Mouse (Mus musculus): ENCODE measurements around the gene Gpc5.

Gpc5 gene

DNA sequence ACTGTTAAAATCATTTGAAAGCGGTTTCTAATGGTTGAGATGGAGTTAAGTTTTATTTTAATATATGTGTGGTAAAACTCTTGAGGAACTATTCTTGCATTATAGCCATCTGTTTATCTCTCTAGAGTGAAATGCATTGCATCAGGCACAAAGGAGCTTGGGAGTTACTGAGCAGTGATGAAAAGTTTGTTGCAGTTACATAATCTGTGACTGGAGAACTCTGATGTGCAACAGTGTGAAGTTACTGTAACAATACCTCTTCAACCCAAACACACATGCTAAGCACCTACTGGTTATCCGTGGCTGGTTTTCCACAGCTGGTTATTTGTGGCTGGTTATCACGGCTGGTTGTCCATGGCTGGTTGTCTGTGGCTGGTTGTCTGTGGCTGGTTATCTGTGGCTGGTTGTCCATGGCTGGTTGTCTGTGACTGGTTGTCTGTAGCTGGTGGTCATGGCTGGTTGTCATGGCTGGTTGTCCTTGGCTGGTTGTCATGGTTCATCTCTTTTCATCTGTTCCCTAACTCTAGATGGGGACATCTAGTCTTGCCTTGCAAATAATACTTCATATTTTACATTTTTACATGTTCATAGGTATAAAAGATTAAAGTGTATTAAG lies 273.4 kb downstream of the Gpc5 start:
- no peak for DNase-seq (ENCODE audit: low read depth, low spot score)

DNA sequence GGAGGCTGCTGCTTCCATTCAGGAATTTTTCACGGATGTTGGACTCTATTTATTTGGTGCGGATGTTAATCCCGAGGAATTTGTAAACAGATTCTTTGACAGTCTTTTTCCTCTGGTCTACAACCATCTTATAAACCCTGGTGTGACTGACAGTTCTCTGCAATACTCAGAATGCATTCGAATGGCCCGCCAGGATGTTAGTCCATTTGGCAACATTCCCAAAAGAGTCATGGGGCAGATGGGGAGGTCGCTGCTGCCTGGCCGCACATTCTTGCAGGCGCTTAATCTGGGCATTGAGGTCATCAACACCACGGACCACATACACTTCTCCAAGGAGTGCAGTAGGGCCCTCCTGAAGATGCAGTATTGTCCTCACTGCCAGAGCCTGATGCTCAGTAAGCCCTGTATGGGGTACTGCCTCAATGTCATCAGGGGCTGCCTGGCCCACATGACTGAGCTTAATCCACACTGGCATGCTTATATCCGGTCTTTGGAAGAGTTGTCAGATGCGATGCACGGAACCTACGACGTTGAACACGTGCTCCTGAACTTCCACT lies 277.7 kb downstream of the Gpc5 start:
- DNase-seq (ENCODE audit: low read depth, low spot score), result no peak

DNA sequence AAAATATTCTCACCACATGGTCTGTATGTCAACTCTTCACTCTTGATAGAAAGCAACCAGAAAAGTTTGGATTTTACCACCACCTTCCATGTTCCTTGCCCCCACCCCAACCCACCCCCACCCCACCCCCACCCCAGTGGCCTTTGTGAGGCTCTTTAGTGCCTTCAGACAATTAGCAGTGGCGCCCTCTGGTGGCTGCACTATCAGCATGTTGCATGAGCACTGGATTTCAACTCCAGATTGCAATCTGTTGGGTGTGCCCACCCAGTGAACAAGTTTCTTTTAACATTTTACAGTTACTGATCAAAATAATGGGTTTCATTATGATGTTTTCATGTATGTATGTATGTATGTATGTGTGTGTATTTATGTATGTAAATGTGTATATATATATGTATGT lies 279.1 kb downstream of the Gpc5 start:
- no peak for DNase-seq (ENCODE audit: low read depth, low spot score)

DNA sequence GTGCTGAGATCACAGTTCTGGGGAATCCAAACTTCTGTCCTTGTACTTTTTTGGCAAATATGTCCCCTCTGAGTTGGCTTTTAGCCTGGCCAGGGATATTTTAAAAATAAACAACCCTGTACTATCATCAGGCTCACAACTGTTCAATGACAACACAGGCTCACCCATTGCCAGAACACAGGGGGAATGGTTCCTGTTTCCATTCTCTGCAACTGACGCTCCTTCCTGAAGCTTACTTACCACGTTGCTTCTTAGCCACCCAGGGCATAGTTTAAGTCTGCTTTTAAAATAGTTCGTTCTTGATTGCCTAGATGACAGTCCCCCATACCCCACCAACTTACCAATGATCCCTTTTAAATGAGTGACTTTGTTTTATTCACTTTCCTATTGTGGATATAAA lies 299.8 kb downstream of the Gpc5 start:
- DNase-seq (ENCODE audit: low read depth, low spot score), result no peak

DNA sequence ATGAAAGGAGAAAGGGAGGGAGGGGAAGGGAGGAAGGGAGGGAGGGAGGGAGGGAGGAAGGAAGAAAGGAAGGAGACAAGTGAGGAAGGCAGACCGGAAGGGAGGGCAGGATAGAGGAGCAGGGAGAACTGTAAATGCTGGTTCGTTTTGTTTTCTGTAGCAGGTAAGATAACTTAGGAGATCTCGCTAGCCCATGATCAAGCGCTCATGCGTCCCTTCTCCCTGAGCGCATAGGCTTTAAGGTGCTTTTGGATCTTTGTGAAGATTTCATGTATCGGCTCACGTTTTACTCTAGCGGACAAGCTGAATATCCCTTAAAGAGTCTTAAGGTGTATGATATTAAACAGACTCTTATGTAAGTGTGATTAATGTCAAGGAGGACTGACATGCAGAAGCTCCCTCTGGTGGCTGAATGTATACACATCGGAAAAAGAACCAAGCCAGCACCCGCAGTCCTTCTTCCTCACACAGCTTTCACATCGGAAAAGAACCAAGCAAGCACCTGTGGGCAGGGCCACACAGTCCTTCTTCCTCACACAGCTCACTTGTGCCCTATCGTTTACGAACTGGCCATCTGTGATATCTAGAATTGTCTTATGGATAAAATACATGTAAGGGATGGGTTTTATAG lies 301.0 kb downstream of the Gpc5 start:
- DNase-seq (ENCODE audit: low read depth, low spot score), result peak; percentile 25

DNA sequence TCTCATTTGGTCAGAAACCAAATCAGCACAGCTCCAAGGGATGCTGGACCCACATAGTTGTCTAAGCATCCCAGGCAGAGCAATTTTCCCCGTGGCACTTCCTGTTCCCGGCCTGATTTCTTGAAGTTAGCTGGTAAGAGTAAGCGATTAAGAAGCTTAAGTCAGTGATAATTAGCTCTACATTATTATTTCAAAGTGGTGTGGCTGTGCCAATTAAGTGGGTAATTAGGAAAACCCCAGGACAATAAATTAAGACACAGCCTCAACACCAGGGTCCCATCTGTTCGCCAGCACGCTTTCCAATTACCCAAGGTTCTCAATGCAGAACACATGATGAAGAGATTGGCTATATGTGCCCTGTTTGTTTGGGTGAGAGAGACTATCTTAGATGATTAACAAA lies 314.6 kb downstream of the Gpc5 start:
- no peak for DNase-seq (ENCODE audit: low read depth, low spot score)

DNA sequence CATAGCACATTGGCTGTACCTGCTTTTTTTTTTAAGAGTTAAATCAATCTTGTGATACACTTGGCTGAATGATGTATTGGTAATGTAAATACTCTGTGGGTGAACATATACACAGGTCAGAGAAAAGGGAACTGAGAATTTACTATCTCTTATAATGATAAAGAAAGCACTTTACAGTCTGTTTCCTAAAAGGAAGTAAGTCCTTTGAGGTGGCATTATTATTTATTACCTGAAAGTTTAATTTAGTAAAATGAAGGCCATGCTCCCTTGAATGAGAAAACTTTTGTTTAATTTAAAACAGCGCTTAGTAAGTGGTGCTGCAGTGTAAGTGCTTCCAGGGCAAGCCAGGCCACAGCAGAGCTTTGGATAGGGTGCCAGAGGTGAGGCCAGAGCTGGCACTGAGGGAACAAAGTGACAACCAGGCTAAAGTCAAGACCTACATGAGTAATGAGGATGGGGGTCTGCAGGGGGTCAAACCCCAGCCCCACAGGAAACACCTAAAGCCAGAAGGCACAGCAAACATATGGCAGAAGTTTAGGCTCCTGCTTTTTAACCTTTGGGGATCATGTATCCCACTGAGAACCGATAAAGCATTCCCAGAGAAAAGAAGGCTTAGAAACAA lies 315.4 kb downstream of the Gpc5 start:
- no peak for DNase-seq (ENCODE audit: low read depth, low spot score)

DNA sequence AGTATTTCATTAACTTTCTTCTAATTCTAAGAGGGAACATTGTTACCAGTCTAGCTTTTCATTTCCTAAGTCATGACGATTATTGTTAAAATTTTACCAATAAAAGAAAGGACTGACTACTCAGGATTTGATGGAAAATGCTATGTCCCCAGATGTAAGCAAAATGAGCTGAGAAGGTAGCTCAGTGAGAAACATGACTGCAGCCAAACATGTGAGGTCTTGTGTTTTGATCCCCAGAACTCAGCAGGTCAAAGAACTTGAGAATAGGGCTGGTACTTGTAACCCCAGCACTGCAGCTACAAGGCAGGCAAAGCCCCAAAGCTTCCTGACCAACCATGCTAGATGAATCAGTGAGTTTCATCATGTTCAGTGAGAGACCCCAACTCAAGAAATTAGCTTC lies 318.9 kb downstream of the Gpc5 start:
- DNase-seq (ENCODE audit: low read depth, low spot score), result no peak

DNA sequence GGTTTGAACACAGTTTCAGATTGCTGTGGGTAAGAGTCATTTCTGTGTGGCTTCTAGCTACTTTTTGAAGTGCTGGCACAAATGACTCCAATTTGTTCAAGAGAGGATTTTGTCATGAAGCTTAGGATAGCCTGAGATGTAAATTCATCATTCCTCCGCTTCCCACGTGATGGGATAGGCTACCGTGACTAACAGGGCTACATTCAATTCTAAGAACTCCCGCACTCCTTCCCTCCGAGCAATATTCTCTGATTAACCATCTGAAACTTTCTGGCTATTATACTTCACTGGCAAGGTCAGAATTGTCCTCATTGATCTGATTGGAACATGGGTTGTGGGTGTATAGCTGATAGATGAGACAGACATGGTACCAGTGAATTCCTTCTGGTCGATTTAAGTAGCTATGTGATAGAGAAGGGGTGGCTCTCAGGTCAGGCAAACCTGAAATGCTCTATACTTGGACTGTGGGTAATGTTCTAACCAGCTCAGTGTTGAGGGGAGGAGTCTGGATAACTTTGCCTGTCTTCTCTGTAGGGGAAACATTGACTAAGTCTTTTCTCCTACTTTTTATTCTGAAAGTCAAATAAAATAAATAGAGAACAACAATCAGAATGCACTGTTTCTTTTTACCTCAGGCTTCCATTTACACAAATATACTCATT lies 319.6 kb downstream of the Gpc5 start:
- DNase-seq (ENCODE audit: low read depth, low spot score), result no peak

DNA sequence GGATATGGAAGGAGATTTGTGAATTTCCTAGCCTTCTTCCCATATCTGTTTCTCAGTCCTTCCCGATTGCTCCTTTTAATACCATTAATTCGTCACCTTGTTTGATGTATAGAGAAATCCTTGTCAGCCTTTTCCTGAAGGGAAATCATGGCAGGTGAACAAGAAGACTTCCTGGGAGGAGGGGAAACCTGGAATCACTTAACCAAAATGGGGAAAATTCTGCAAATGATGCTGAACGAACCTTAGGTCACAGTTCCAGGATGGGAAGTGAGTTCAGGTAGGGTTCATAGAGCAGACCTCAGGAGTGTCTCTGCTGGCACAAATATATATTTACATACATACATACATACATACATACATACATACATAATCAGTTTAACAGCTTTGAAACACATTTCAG lies 320.8 kb downstream of the Gpc5 start:
- no peak for DNase-seq (ENCODE audit: low read depth, low spot score)

DNA sequence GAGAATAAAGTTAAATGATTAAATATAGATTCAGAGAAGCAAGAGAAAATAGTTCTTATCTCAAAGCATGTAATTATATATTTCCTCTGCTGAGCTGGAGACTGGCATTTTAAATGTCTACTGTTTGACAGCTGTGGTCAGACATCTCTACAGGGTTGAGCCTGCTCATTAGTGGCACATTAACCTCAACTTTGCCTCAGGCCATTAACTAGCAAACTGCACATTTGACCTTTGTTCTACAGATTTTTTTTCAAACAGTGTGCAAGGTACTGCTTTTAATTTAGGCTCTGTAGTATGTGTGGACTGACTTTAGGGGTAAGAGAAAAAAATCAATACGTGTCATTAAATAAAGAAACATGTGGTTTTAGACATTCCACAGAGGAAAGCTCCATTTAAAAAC lies 321.4 kb downstream of the Gpc5 start:
- no peak for DNase-seq (ENCODE audit: low read depth, low spot score)

DNA sequence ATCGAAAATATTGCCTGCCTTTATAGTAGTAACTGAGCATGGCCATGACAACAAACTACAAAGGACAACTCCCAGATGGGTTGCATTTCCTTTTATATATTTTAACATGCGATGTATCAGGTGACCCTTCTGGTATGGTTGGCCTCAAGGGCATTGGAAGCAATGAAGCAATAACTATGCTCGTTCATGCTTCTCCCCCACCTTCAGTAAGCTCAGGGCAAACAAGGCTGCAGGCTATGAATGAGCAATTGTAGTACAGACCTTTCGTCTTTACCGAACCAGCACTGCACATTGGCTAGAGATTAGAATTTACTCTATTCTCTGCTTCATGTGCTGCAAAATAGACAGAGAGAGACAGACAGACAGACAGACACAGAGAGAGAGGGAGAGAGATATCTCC lies 322.5 kb downstream of the Gpc5 start:
- DNase-seq (ENCODE audit: low read depth, low spot score), result no peak

DNA sequence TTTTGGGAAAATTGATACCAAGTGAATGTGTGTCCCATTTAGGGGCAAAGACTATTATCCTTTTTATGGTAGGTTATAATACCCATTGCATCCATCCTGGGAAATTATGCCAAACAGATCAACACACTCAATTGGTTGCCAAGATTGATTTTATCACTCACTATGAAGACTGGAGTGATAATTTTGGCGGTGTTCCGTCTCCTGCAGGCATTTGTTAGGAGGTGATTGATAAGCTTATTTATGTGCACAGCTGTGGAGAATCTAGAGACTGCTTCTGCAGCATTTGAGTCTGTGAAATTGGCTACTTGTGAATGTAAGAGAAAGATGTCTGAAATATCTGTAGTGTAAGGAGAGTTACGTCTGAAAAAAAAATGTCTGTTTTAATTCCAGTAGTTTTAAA lies 340.0 kb downstream of the Gpc5 start:
- DNase-seq (ENCODE audit: low read depth, low spot score), result no peak

DNA sequence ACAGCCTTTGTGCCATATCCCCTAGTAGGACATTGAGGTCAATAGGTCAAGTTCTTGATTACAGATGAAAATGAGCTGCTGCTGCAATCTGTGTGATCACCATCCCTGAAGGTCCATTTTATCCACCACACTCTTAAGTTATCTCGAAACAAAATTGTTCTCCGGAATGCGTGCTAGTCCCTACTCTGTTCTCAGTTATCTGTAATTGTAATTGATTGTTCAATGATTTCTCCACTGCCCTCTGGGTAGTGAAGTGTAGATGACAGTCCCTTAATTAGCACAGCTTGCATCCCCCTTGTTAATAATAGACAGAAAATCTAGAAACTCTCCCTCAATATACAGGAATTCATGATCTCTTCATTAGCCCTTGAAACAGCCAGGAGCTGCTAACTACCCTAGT lies 340.4 kb downstream of the Gpc5 start:
- no peak for DNase-seq (ENCODE audit: low read depth, low spot score)

DNA sequence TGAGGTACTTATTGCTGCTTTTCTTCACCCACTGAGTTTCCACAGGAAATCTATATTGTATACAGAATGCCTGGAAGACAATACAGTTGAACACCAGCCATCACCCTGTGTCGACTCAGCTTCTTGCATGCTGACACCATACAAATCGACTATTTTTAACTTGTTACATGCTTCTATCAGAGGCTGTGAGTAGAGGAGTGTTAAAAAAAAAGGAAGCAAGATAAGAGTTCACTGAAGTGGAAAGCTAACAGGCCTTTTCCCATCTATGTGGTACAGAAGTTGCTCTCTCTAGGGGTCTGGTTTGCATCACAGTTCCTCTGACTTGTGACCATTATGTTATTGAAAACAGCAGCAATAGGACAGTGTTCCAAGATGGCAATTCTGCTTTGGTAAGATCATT lies 344.6 kb downstream of the Gpc5 start:
- DNase-seq (ENCODE audit: low read depth, low spot score), result no peak

DNA sequence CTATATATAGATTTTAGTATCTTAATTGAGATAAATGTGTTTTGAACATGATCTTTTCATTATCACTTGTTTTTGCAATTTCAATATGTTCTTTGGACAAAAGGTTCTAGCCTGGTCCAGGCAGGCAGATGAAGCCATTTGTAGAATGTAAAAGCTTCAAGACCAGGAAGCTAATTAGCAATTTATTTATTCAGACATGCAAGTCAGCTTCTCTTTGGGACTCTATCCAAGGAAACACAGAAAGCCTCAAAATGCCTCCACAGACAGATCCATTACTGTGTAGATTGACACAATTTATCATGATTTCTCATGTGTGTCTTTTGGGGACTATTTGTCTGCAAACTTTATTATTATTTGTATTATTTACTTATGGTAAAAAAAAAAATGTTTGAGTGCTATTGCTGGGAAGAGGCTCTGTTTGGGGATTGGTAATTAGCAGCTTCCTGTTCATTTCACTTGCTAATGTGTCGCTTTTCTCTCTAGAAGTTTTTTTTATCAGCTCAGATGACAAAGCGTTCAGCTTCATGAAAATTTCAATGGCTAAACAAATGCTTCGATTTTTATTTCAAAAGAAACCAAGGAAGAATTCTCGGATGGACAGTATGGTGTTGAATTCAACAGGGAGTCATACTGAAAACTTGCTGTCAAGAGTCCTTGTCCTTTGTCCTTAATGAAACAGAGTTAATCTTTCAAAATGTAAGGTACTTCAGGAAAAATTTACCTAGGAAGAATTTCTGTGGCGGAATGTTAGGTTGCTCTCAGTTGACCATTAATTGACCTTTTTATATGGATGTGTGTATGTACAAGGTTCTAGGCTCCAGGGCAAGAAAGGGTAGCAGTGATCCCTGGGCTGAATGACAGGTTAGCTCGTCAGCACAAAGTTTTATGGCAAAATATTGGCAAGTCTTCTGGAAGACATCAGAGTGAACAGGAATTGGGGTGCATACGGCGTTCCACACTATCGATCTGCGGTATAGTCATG lies 353.1 kb downstream of the Gpc5 start:
- no peak for DNase-seq (ENCODE audit: low read depth, low spot score)

DNA sequence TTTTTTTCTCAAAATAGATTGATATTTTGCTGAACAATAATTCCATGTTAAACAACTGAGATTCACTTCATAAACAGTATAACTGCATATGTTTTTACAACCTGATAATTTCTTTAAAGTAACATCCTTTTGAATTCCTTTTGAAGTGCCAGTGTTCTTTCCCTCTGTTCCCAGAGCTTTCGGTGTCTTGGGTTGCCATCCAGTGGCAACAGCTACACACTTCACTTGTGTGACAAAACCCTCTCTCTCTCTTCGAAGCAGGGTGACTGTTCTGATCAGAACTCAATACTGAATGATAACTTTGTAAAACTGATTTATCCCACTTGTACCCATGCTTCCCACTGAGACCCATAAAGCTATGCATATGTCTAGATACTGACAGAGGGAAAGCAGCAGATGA lies 358.9 kb downstream of the Gpc5 start:
- no peak for DNase-seq (ENCODE audit: low read depth, low spot score)

DNA sequence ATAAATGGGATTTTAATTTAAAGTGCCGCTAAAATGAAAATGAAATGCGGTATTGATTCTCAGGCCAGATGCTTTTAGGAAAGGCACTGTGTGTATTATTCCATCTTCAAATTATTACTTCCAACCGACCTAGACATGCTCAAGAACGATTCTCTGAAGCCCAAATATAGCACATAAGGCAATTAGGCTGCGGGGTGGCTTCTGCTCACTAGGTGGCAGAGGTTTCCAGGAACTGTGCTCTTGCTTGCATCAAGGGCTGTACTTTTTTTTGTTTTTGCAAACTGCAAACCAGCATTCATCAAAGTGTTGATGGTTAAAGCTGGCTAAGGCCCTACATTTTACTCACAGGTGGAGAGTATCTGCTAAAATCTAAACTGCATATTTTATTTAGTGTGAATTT lies 375.9 kb downstream of the Gpc5 start:
- no peak for DNase-seq (ENCODE audit: low read depth, low spot score)

DNA sequence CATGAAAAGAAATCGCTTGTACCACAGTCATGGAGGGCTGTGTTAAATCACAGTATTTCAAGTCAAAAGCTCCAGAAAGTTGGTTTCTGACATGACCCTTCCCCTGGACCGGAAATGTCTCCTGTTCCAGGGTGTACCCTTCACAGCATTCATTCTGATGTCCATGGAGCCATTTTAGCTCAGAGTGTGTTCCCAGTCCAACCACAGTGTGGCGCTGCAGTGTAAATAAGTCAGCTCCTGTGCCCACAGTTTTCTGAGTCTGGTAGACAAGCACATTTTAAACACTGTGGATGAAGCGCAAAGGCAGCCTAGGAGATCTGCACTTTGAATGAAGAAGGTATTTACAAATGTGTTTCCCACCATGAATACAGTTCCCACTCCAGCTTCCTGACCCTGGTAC lies 383.2 kb downstream of the Gpc5 start:
- peak; percentile 8 for DNase-seq (ENCODE audit: low read depth, low spot score)

DNA sequence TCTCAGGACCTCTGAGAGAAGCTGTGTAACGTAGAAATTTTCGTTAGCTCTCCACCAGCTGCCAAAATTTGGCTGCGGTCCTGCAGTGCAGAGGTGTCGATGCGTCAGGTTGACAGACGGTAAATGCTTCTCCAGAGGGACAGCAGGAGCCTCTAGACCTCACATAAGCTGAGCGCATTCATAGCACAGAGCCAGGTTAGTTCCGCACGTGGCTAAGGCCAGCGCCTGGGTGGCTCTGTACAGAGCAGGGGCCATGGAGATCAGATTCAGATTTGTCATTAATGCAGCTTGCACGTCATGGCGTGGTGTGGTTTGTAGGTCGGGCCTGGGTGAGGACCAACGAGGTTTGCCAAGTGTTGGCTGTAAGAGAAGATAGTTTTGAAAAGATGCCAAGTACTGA lies 385.3 kb downstream of the Gpc5 start:
- no peak for DNase-seq (ENCODE audit: low read depth, low spot score)

DNA sequence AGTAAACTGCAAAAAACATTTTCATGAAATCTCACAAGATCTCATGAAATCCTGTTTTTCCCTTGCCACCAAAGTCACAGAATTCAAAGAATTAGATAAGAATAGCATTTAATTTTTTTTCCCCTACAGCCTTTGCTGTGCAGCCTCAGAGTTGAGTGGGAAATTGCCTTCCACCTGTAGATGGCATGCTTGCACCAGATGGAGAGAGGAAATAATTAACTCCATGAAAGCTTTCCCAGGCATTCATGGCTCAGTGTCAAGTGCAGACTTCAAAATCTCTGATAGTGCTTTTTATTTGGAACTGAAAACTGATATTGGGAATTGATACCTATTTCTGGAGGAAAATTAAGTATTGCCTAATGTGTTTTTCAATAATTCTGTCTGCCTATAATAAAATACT lies 393.1 kb downstream of the Gpc5 start:
- DNase-seq (ENCODE audit: low read depth, low spot score), result peak; percentile 17
